Mouse (Mus musculus) cerebellum, adult 2 months (tissue): ENCODE results near the gene Srp68. TPM values are rescaled to one million over a fixed set of nuclear protein-coding genes. Genes with fewer than 3 reads are reported as not detected.
A peak's percentile ranks its signal among the peaks of the same experiment; 100 is the strongest.

Experiments used
- DNase-seq, 2 experiments: peaks; one replicate each; pipeline ENCODE4 v3.0.0; 2021
- H3K27ac ChIP-seq: fragments of 200-500 bp; 2 replicates; pipeline ENCODE4 v1.5.1; 2012; ENCODE audit warnings: low read length, control low read depth, inconsistent platforms; ENCODE audit not compliant: insufficient read depth
- H3K27me3 ChIP-seq: fragments of 200-500 bp; 2 replicates; pipeline ENCODE4 v1.6.1; 2012; ENCODE audit warnings: inconsistent platforms, mild to moderate bottlenecking, low read length, moderate library complexity; ENCODE audit not compliant: control insufficient read depth, insufficient read depth
- H3K4me1 ChIP-seq: fragments of 200-500 bp; 2 replicates; pipeline ENCODE4 v1.6.1; 2011; ENCODE audit warnings: low read length; ENCODE audit not compliant: control insufficient read depth, insufficient read depth
- H3K4me3 ChIP-seq: fragments of 200-500 bp; replicated peaks from 2 replicates; pipeline ENCODE3; 2011; ENCODE audit warnings: mild to moderate bottlenecking, low read depth, low read length, control low read depth; ENCODE audit not compliant: insufficient read depth
- CTCF ChIP-seq: fragments of 200-500 bp; IDR thresholded peaks from 2 replicates; pipeline ENCODE4 v1.5.1; 2011; ENCODE audit warnings: low read depth, mild to moderate bottlenecking, control low read depth, low read length, moderate library complexity, borderline replicate concordance; ENCODE audit not compliant: insufficient read depth
- POLR2A ChIP-seq: fragments of 200-500 bp; IDR thresholded peaks from 2 replicates; pipeline ENCODE4 v1.6.1; 2011; ENCODE audit warnings: low read length, control low read depth, borderline replicate concordance; ENCODE audit not compliant: insufficient read depth
- WGBS: fragments of 180-500 bp; shearing (Covaris S2); methylation state at CpG from one replicate; pipeline ENCODE4 v1.1.7; 2018; 5-methylcytosine and 5-hydroxymethylcytosine counted together
- polyA plus RNA-seq: library from polyadenylated mRNA; depleted of rRNA; stranded (reverse); fragments of >200 nt; gene quantifications from 2 replicates; pipeline ENCODE4 v1.2.3, GENCODE M21; 2012

Gene Srp68
- polyA plus RNA-seq, 1 experiment: 79.2 TPM

- Histone ChIP-seq H3K4me3 (no peak within 1 kb of the TSS), H3K27me3 (no peaks in the 10 kb centered on the region), H3K4me1 (no peaks in the 10 kb centered on the region), H3K27ac (no peak within 1 kb of the TSS)
- TF ChIP-seq CTCF (no peak), POLR2A (no peak)
- WGBS: 18% methylated on average over 31 of the region's 31 CpGs
- DNase-seq: no peak
Observed at GRCm38 (mm10) chr11:116237742-116238395, 36.1 kb downstream of the Srp68 start, which contains the start of gene Evpl. Gene Evpl, minus strand, starts transcription at chr11:116238077.

GRCm38 (mm10) chr11:116234901-116235300, 39.1 kb downstream of the Srp68 start:
- WGBS: 79% methylated on average over 8 of the region's 8 CpGs

GRCm38 (mm10) chr11:116232427-116232826, 41.6 kb downstream of the Srp68 start:
- no peak for DNase-seq
- H3K4me1 ChIP-seq: no peaks in the 10 kb centered on the region; the same call in 1 of the 2 replicates
- no peak overlapping the region for H3K27ac ChIP-seq
- no peak for TF ChIP-seq POLR2A
- no peak for TF ChIP-seq CTCF
- no peaks in the 10 kb centered on the region for H3K27me3 ChIP-seq
- 32% methylated on average over 17 of the region's 17 CpGs for WGBS
- no peak overlapping the region for H3K4me3 ChIP-seq

More at GRCm38 (mm10) chr11:116234901-116235300, 39.1 kb downstream of the Srp68 start:
- Histone ChIP-seq H3K4me1 (no peaks in the 10 kb centered on the region), H3K27me3 (no peaks in the 10 kb centered on the region), H3K4me3 (no peak overlapping the region), H3K27ac (no peak overlapping the region)
- DNase-seq: no peak
- TF ChIP-seq POLR2A (no peak), CTCF (no peak)

GRCm38 (mm10) chr11:116228699-116229098, 45.3 kb downstream of the Srp68 start:
- no peak overlapping the region for H3K27ac ChIP-seq
- 81% methylated on average over 4 of the region's 4 CpGs for WGBS
- DNase-seq: no peak
- no peak overlapping the region for H3K4me3 ChIP-seq
- TF ChIP-seq CTCF (no peak), POLR2A (no peak)
- H3K4me1 ChIP-seq: no peaks in the 10 kb centered on the region; the same call in 1 of the 2 replicates
- no peaks in the 10 kb centered on the region for H3K27me3 ChIP-seq

GRCm38 (mm10) chr11:116226414-116226813, 47.6 kb downstream of the Srp68 start:
- peaks cover 6% of the 10 kb centered on the region; the same call in 1 of the 2 replicates for H3K27me3 ChIP-seq
- TF ChIP-seq POLR2A (no peak), CTCF (peak; percentile 78)
- 2% methylated on average over 2 of the region's 2 CpGs for WGBS
- no peak overlapping the region for H3K27ac ChIP-seq
- no peaks in the 10 kb centered on the region; the same call in 1 of the 2 replicates for H3K4me1 ChIP-seq
- DNase-seq: peak; percentile 68 to 77
- no peak overlapping the region for H3K4me3 ChIP-seq

- no peak overlapping the region for H3K4me3 ChIP-seq
- 27% methylated on average over 23 of the region's 23 CpGs for WGBS
- DNase-seq: no peak
- TF ChIP-seq POLR2A (no peak), CTCF (no peak)
- peaks cover 6% of the 10 kb centered on the region; the same call in 1 of the 2 replicates for H3K27me3 ChIP-seq
- H3K4me1 ChIP-seq: peaks cover 6% of the 10 kb centered on the region
- no peak overlapping the region for H3K27ac ChIP-seq
Observed at GRCm38 (mm10) chr11:116222740-116223059, 51.3 kb downstream of the Srp68 start.

- no peak for DNase-seq
- H3K4me3 ChIP-seq: peak overlapping the region; percentile 35
- H3K27ac ChIP-seq: no peak overlapping the region
- peaks cover 6% of the 10 kb centered on the region; the same call in 1 of the 2 replicates for H3K27me3 ChIP-seq
- H3K4me1 ChIP-seq: peaks cover 6% of the 10 kb centered on the region
- TF ChIP-seq CTCF (no peak), POLR2A (no peak)
- 13% methylated on average over 53 of the region's 53 CpGs for WGBS
Observed at GRCm38 (mm10) chr11:116221931-116222739, 51.9 kb downstream of the Srp68 start.

- DNase-seq: peak; percentile 43 to 44
- no peak overlapping the region for H3K27ac ChIP-seq
- H3K4me1 ChIP-seq: peaks cover 6% of the 10 kb centered on the region
- H3K4me3 ChIP-seq: no peak overlapping the region
- TF ChIP-seq POLR2A (no peak), CTCF (peak; percentile 59; the same call in 1 of the 2 replicates)
- H3K27me3 ChIP-seq: peaks cover 6% of the 10 kb centered on the region; the same call in 1 of the 2 replicates
- 30% methylated on average over 4 of the region's 4 CpGs for WGBS
Observed at GRCm38 (mm10) chr11:116219885-116220284, 54.1 kb downstream of the Srp68 start.
